Mouse (Mus musculus): ENCODE data around the gene Fbxo44. TPM values are rescaled to one million over a fixed set of nuclear protein-coding genes. Genes with fewer than 3 reads are reported as not detected.

Fbxo44 gene
- total RNA-seq, 2 experiments from 2014 or later, result 0.43 TPM; not detected in 1

GRCm38 (mm10) chr4:148104146-148104545 is 56.1 kb downstream of the Fbxo44 start:
- ATAC-seq (replicated peaks; ENCODE audit: low FRiP score, poor library complexity, severe bottlenecking), result no peak

Other genes starting within 250 kb of the Fbxo44 start
- 1.5 and 2.1 TPM in 2 replicates for gene Plod1, start 223.7 kb downstream of the Fbxo44 start, total RNA-seq (2015; ENCODE audit: low replicate concordance)
- 2.4 and 2.6 TPM in 2 replicates for gene Plod1, start 223.7 kb downstream of the Fbxo44 start, total RNA-seq (2017; ENCODE audit: low replicate concordance)
- gene 2510039O18Rik, start 219.6 kb downstream of the Fbxo44 start, total RNA-seq (2015; ENCODE audit: low replicate concordance), result 12.1 and 14.4 TPM in 2 replicates
- 9.6 and 11.1 TPM in 2 replicates for gene 2510039O18Rik, start 219.6 kb downstream of the Fbxo44 start, total RNA-seq (2017; ENCODE audit: low replicate concordance)
- not detected in 2 replicates for gene Nppb, start 174.7 kb downstream of the Fbxo44 start, total RNA-seq (2015; ENCODE audit: low replicate concordance)
- gene Nppb, start 174.7 kb downstream of the Fbxo44 start, total RNA-seq (2017; ENCODE audit: low replicate concordance), result not detected in 2 replicates
- not detected in 2 replicates for gene Nppa, start 159.8 kb downstream of the Fbxo44 start, total RNA-seq (2015; ENCODE audit: low replicate concordance)
- not detected in 2 replicates for gene Nppa, start 159.8 kb downstream of the Fbxo44 start, total RNA-seq (2017; ENCODE audit: low replicate concordance)
- gene Clcn6, start 121.7 kb downstream of the Fbxo44 start, total RNA-seq (2015; ENCODE audit: low replicate concordance), result 0.63 and 2.1 TPM in 2 replicates
- 2.0 and 3.1 TPM in 2 replicates for gene Clcn6, start 121.7 kb downstream of the Fbxo44 start, total RNA-seq (2017; ENCODE audit: low replicate concordance)
- 1.0 and 5.4 TPM in 2 replicates for gene Mthfr, start 121.4 kb downstream of the Fbxo44 start, total RNA-seq (2015; ENCODE audit: low replicate concordance)
- gene Mthfr, start 121.4 kb downstream of the Fbxo44 start, total RNA-seq (2017; ENCODE audit: low replicate concordance), result 4.9 and 7.7 TPM in 2 replicates
- gene Agtrap, start 72.5 kb downstream of the Fbxo44 start, total RNA-seq (2015; ENCODE audit: low replicate concordance), result 4.6 and 7.3 TPM in 2 replicates
- 7.4 and 9.2 TPM in 2 replicates for gene Agtrap, start 72.5 kb downstream of the Fbxo44 start, total RNA-seq (2017; ENCODE audit: low replicate concordance)
- 7.3 and 8.6 TPM in 2 replicates for gene Mad2l2, start 30.1 kb downstream of the Fbxo44 start, total RNA-seq (2015; ENCODE audit: low replicate concordance)
- 3.4 and 7.1 TPM in 2 replicates for gene Mad2l2, start 30.1 kb downstream of the Fbxo44 start, total RNA-seq (2017; ENCODE audit: low replicate concordance)
- 0.42 TPM in 1 of 2 replicates, not detected in the other for gene Draxin, start 29.8 kb downstream of the Fbxo44 start, total RNA-seq (2015; ENCODE audit: low replicate concordance)
- gene Draxin, start 29.8 kb downstream of the Fbxo44 start, total RNA-seq (2017; ENCODE audit: low replicate concordance), result 0.84 TPM in 1 of 2 replicates, not detected in the other
- gene Fbxo6, start 8.3 kb downstream of the Fbxo44 start, total RNA-seq (2015; ENCODE audit: low replicate concordance), result 2.7 and 3.3 TPM in 2 replicates
- 1.3 and 2.8 TPM in 2 replicates for gene Fbxo6, start 8.3 kb downstream of the Fbxo44 start, total RNA-seq (2017; ENCODE audit: low replicate concordance)
- not detected in 2 replicates for gene Fbxo2, start 139 bp upstream of the Fbxo44 start, total RNA-seq (2015; ENCODE audit: low replicate concordance)
- gene Fbxo2, start 139 bp upstream of the Fbxo44 start, total RNA-seq (2017; ENCODE audit: low replicate concordance), result not detected in 2 replicates
- gene Disp3, start 127.5 kb upstream of the Fbxo44 start, total RNA-seq (2015; ENCODE audit: low replicate concordance), result not detected in 2 replicates
- gene Disp3, start 127.5 kb upstream of the Fbxo44 start, total RNA-seq (2017; ENCODE audit: low replicate concordance), result not detected in 2 replicates